Mouse (Mus musculus): ENCODE measurements around the gene Dbnl. TPM values are rescaled to one million over a fixed set of nuclear protein-coding genes. Genes with fewer than 3 reads are reported as not detected.
"Not testable (repeated sequence)": the region's sequence is repeated elsewhere in the genome, so short reads cannot be mapped to it uniquely, and the experiment has no call there.

Dbnl gene
- total RNA-seq, 2 experiments from 2014 or later = 64.8 to 72.0 TPM

DNA sequence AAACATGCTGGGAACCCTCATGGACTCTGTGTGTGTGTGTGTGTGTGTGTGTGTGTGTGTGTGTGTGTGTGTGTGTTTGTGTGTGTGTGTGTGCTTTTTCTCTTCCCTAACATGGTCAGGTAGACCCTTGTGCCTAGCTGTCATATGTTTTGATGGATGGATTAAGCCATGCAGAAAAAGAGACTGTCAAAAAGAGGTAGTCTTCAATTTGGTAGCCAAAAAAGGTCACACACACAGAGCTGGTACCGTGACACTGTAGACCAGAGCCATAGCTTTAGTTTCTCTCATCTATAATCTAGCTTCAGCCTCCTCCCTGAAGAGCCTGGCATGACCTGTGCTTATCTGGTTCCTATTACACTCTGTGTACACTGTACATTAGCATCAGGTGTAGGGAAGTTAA is 2.1 kb downstream of the Dbnl start:
- DNase-seq (ENCODE audit: low spot score in 2 of 2) = no peak

DNA sequence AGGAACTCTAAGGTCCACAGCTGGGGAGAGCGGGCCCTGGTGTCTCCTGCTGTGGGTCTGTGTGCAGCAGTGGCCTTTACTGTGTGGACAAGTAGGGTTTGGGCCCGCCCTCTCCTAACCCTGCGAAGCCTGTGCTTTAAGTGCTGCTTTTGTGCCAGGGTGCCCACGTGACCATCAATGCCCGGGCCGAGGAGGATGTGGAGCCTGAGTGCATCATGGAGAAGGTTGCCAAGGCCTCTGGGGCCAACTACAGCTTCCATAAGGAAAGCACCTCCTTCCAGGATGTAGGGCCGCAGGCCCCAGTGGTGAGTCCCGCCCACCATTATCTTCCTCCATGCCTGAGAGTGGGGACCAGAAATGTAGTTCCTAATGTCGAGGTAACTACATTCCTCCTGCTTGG is 7.0 kb downstream of the Dbnl start:
- no peak for DNase-seq (ENCODE audit: low spot score in 2 of 2)

DNA sequence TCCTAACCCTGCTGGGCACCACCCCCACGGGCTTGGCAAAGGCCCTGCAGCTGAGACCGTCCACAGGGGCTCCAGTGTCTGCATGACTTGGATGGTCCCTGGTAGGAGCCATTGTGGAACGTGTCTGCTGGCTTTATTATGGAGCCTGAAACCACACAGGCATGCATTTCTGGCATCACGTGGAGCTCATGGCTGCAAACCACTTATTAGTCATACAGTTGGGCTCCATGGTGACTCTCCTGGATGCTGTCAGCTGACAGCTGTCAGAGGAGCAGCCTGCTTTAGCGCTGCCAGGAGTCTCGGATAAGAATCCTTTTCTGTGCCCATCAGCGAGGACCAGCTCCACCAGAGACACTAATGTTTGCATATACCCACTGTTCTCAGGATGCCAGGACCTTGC is 7.4 kb downstream of the Dbnl start:
- DNase-seq (ENCODE audit: low spot score in 2 of 2) = no peak

DNA sequence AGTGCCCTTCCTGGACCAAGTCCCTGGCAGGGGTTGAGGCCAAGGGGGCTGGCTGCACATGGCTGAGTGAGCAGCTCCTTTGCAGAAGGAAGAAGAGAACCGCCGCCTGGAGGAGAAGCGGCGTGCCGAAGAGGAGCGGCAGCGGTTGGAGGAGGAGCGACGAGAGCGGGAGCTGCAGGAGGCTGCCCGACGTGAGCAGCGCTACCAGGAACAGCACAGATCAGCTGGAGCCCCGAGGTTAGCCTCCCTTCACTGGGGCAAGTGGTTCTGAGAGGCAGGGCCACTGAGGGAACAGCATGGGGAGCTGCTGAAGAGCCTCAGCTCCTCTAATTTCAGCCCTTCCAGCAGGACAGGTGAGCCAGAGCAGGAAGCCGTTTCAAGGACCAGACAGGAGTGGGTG is 8.7 kb downstream of the Dbnl start:
- DNase-seq (ENCODE audit: low spot score in 2 of 2) = no peak

DNA sequence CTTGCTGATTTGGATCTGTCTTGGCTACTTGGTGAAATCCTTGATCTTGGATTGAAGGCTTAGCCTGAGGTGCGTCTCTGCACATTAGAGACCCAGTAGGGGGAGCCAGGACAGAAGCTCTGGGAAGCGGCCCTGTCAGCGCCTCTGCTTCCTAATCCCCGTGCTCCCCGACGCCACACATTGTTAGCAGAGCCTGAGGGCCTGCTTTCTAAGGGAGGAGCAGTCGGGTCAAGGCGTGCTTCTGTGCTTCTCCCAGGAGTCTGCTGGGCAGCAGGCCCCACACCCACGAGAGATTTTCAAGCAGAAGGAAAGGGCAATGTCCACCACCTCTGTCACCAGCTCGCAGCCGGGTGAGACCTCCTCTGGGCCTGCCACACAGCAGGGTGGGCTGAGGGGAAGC is 9.1 kb downstream of the Dbnl start:
- no peak for DNase-seq (ENCODE audit: low spot score in 2 of 2)

DNA sequence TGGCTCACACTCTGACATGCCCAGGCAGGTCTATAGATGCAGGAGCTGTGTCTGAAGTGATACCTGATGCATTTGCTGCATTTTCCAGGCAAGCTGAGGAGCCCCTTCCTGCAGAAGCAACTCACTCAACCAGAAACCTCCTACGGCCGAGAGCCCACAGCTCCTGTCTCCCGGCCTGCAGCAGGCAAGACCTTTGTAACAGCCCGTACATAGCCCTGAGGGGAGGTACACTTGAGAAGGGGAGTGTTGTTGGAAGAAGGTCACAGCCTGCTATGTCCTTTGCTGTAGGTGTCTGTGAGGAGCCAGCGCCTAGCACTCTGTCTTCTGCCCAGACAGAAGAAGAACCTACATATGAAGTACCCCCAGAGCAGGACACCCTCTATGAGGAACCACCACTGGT is 9.6 kb downstream of the Dbnl start:
- no peak for DNase-seq (ENCODE audit: low spot score in 2 of 2)

DNA sequence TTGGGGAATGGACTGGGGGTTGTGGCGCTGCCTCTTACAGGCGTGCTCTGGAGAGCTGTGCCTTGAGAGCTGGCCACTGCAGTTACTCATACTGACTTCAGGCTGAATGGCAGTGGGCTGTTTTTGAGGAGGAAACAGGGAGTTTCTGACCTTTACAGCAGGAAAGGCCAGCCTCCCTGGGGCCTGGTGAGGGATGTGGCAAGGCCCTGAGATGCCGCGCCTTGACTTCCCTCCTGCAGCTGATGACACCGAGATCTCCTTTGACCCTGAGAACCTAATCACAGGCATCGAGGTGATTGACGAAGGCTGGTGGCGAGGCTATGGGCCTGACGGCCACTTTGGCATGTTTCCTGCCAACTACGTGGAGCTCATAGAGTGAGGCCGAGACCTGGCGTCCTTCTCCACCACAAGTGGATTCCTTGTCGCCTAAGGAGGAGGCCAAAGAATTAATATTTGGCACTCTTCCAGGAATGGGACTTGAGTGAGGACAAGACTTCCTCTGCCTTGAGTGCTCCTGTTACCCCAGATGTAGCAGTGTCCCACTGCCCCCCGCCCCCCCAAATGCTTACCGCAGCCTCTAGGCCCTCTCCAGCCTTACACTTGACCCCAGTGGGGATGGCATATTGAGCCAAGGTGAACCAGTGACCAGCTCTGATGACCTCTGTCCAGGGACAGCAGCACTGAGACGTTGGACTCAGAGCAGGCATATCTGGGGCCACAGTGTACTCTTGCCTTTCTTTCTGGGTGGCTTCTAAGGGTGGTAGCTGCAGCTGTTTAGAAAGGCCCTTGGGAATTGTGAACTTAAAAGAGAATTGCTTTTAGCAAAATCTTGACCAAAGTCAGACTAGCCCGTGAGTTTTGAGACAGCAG is 11.6 kb downstream of the Dbnl start:
- DNase-seq (ENCODE audit: low spot score in 2 of 2) = no peak

DNA sequence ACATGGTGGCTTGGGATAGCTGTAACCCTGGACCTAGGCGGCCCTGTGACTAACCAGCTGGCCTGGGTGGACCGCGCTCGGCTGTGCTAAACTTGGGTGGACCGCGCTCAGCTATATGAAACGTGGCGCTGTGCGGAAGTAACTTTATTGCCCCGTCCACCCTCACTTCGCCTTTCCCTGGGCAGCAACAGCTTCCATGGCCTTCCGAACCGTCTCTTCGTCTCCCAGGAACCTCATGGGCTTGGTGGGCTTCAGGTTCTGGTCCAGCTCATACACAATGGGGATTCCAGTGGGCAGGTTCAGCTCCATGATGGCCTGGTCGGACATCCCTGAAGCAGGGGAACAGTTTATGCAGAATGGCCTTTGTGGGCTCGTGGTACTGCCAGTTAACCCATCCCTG is 13.2 kb downstream of the Dbnl start:
- DNase-seq (ENCODE audit: low spot score in 2 of 2) = no peak

DNA sequence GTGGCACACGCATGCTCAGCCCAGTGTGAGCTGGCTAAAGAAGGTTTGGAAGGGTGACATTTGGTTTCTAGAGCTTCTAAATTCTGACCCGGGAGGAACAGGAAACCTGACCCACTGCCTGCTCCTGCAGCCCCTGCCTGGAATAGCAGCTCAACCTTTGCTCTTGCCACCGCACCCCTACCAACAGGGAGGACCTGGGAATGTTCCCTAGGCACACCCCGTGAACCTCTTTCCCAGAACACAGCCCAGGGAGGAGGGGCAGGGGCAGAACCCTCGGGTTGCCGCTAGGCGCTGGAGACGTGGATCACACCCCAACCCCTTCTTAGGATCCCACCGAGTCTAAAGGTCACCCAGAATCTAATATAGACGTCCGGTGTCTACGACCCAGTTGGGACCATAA is 13.7 kb downstream of the Dbnl start:
- no peak for DNase-seq (ENCODE audit: low spot score in 2 of 2)

DNA sequence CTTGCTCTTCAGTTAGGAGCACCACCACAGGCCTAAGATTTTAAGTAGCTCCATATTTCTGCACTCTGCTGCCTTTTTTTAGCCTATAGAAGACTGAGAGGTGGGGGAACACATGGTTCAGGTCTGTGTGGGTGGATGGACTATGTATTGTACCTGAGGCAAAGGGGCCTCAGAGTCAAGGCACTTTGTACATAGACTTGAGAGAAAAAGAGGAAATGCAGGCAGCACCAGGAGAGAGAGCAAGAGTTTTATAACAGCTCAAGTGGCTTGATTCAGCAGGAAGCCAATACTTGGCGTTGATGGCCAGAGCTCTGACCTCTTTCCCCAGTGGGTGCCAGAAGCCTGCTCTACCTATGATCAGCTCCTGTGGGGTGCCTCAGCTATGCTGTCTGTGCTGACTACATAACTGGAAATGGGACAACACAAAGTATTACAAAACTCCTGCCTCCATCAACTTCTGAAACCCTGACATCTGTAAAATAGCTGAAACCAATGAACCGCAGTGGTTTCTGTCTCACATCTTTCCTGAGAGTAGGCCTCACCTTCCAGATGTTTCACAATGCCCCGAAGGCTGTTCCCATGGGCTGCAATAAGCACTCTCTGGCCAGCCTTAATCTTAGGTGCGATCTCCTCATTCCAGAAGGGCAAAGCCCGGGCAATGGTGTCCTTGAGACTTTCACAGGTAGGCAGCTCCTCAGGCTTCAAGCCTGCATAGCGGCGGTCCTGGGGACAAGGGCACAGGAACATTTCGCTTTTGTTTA is 14.3 kb downstream of the Dbnl start:
- DNase-seq (ENCODE audit: low spot score in 2 of 2) = no peak

DNA sequence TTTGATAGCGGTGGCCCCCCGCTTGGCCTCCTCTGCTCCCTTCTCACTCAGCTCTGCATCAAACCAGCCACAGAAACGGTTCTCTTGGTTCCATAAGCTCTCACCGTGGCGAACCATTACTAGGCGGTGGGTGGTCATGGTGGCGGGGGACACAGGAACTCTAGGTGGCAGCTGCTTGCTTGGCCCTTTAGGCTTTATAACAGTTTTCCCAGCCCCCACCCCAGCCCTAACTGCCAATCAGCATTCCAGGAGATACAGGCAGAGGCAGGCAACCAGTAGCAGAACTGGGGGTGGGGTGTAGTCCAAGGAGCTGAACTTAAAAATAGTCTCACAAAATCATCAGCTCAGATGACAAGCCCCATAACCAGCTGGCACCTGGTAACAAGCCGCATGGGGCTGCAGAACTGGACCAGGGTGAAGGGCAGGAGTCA is 15.3 kb downstream of the Dbnl start, which contains the start of gene Pgam2:
Gene Pgam2, minus strand, starts transcription at position 183 of the 431 bp plus-strand sequence.
- no peak for DNase-seq (ENCODE audit: low spot score in 2 of 2)

DNA sequence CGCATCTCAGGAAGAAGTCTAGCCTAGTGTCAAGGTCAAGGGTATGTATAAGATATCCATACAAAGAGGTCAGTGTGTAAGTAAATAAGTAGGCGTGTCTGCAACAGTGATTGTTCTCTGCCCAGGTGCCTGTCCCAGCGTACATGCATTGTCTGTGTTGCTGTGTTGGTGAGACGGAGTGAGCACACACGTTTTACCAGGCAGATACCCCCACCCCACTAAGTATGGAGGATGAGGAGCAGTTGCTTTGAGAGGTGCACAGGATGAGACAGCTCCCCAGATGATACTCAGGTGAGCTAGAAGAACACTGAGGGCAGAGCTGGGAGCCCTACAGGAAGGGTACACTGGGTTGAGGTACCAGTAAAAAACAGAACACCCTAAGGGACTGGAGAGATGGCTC is 15.9 kb downstream of the Dbnl start:
- no peak for DNase-seq (ENCODE audit: low spot score in 2 of 2)

DNA sequence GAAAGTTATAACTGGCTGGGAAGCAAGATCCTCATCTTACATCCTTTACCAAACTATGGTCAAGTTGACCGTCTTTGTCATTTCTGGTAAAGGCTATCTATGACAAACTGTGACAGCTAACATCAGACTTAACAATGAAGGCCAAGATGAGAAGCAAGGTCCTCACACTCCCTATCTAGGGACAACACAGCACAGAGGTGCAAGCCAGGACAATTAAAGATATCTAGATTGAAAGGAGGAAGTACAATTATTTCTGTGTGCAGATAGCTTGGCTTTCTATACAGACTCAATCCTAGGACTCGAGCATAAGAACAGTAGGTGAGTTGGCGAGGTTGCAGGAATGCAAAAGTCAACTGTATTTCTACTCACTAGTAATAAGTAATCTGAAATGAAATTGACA is 17.4 kb downstream of the Dbnl start:
- DNase-seq (ENCODE audit: low spot score in 2 of 2) = no peak

DNA sequence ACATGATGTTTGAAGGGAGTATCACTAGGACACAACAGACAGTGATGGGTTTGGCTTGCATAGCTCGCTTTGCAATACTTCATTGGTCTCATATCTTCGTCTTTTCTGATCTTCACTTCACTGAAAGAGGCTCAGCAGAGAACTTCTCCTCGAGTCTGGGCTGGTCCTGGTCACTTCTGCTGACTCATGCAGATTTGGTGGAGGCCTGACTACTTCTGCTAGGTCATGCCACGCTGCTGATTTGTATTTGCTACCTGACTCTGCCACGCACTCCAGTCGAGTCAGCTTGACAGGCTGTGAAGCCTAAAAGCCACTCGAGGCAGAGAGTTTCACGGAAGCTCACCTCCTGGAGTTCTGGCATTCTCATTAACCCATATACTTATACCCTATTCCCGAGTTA is 19.7 kb downstream of the Dbnl start:
- DNase-seq (ENCODE audit: low spot score in 2 of 2) = no peak

DNA sequence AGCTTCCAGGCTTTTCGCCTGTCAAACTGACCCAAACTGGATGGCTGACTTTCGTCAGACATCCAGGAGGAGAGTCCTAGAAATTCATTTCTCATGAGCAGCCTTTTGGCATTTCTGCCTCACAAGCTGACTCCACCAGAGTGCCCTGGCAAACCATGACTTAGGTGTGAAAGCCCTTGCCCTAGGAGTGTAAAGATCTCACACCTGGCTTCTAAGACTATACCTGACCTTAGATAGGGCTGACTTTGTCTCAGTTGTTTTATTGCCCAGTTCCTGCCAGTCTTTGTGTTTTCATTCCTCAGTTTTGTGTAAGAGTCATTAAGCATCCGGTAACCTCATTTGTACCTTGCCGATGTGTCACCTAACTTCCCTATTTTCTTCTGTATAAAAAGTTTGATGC is 21.2 kb downstream of the Dbnl start:
- not testable (repeated sequence) for DNase-seq (ENCODE audit: low spot score in 2 of 2)

DNA sequence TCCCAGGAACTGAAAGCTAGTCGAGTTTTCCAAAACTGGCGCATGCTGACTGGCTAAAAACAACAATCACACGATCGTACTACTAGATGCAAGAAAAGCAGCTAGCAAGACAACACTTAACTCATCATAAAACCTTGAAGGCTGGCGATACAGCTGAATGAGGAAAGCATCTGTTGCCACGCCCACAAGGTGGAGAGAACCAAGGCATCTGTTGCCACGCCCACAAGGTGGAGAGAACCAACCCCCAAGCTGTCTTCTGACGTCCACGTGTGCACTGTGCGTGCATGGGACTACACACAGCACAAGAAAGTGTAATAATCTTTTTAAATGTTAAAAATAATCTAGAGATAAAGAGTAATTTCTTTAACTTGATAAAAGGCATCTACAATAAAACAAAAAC is 25.1 kb downstream of the Dbnl start:
- no peak for DNase-seq (ENCODE audit: low spot score in 2 of 2)

DNA sequence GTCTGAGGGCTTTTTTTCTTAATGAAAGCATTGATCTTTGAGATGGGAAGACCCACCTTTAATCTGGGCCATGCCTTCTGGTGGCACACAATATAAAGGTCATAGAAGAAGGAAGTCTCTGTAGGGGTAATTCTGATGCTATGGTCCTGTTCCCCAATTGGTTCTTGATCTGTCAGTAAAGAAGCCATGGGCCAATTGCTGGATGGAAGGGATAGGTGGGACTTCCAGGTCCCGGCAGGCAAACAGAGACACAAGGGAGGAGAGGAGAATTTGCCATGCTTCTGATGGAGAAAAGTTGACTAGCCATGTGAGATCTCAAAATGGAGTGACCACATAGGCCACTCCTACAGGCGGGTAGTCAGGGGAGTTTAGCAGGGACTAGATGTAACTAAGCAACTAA is 30.9 kb downstream of the Dbnl start:
- DNase-seq (ENCODE audit: low spot score in 2 of 2) = no peak

DNA sequence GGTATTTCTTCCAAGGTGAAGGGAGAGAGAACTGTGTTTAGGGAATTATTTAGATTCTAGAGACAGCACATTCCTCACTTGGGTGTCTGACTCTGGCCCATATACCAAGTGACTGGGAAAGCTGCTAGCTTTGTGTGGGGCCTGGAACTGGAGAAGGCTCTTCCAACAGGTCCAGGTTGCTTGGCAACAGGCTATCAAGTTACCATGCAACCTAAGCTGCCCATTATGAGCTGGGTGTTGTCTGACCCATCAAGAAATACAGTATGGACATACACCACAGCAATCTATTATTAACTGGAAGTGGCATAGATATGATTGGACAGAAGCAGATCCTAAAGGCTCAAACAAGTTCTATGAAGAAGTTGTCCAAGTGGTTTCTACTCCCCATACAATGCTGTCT is 37.1 kb downstream of the Dbnl start:
- DNase-seq (ENCODE audit: low spot score in 2 of 2) = no peak

DNA sequence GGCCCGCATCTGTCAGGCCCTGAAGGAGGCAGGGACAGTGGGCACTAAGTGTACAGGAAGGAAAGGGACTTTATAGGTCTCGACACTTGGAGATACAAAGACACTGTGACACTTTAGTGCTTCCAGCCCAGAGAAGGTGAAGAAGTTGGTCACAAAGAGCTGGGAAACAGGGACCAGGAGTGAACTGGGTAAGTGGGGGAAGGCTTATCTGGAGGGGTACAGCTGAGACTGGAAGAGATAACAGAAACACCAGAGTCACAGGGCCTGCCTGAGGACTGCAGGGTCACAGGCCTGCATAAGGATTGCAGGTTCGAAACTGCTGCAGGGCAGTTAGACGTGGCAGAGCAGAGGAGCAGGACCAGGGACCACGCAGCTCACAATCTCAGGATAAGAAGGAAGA is 39.6 kb downstream of the Dbnl start:
- no peak for DNase-seq (ENCODE audit: low spot score in 2 of 2)

DNA sequence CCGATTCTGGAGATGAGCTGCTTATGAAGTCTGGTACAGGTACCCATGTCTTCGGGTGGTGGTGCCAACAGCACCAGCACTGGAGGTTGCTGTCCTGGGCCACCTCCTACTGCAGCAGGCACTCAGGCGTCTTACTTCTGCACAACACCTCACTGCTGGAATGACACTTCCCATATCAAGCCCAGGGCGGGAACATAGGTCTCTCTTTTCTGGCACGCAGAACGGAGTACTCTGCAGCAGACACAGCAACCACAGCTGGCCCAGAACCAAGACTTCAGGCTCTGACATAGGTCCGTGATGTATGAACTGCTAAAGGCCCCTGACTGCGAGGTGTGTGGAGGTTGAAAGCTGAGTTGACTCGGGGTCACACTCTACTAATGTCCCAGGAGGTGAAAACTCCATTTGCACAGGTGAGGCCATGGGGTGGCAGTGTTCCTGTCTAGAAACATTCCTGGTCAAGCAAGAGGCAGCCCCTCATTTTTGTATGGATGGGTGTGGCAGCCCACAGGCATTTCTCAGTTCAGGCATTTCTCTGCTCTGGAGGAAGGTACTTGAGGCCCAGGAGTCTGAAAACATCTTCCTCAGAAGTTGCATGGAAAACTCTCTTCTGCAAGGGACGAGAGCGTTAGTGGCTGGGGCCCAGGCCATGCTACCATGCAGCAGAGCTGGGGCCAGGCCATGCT is 40.4 kb downstream of the Dbnl start:
- DNase-seq (ENCODE audit: low spot score in 2 of 2) = no peak

DNA sequence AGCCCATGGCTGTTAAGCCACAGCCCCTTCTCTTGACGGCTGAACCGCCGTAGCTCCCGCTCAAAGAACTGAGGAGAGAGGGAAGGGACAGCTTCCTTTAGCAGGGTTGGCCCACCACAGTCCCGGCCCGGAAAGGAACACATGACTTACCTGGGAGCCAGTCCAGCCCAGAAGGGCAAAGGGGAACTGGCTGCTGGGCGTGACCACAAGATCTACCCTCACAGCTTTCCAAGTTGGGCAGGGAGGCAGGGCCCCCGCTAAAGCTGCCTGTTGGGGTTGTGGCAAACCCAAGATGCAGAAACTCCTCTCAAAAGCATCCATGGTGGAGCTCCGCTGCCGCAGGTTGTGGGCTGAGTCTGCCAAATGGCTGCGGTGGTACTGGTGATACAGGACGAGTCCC is 41.0 kb downstream of the Dbnl start:
- DNase-seq (ENCODE audit: low spot score in 2 of 2) = no peak

DNA sequence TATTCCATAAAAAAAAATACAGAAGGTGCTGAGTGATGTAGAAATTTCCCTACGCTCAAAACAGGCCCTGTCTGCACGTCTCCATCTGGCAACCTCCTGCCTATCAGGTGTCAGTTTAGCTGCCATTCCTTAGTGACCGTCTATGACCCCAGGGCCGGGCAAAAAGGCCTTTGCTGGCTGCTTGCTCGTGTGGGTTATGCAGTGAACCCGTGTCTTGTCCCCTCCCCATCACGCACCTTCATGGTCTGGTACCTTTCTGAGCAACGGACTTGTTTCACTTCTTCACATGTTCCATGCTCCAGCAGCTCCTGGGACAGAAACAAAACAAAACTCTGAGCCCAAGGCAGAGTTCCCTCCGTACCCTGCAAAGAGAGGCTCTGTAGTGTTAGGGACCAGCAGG is 46.2 kb downstream of the Dbnl start:
- DNase-seq (ENCODE audit: low spot score in 2 of 2) = no peak
